Mouse (Mus musculus): ENCODE measurements around the gene Fbxo3.
"Not testable (repeated sequence)": the region's sequence is repeated elsewhere in the genome, so short reads cannot be mapped to it uniquely, and the experiment has no call there.

The Fbxo3 gene

GRCm38 (mm10) chr2:104038236-104038635 is 10.7 kb downstream of the Fbxo3 start:
- no peak for DNase-seq

GRCm38 (mm10) chr2:104041632-104042031 is 14.1 kb downstream of the Fbxo3 start:
- DNase-seq, result no peak

- no peak for DNase-seq
Measured at GRCm38 (mm10) chr2:104042766-104043165, 15.2 kb downstream of the Fbxo3 start.

- no peak for DNase-seq
Measured at GRCm38 (mm10) chr2:104043624-104044478, 16.3 kb downstream of the Fbxo3 start.

- DNase-seq, result peak; percentile 43 to 68
Measured at GRCm38 (mm10) chr2:104044479-104045080, 17.1 kb downstream of the Fbxo3 start.

DNA sequence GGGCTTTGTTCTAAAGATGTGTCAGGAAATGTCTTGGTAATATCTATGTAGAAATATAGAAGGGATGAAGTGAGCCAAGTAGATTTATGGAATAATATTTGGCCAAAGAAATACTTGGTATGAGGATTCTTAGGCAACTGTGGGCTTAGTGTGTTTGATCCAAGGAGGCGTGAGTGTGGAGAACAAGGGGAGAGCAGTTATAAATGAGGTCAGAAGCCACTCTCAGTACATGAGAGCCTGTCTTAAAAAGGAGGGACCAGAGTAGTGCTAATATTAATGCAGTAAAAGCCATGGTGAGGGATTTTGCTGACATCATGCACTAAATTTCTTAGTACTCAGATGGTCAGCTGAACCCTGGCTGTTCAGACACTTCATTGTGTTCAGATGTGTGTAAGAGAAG is 30.9 kb downstream of the Fbxo3 start:
- no peak for DNase-seq

GRCm38 (mm10) chr2:104058954-104059353 is 31.4 kb downstream of the Fbxo3 start:
- no peak for DNase-seq

DNA sequence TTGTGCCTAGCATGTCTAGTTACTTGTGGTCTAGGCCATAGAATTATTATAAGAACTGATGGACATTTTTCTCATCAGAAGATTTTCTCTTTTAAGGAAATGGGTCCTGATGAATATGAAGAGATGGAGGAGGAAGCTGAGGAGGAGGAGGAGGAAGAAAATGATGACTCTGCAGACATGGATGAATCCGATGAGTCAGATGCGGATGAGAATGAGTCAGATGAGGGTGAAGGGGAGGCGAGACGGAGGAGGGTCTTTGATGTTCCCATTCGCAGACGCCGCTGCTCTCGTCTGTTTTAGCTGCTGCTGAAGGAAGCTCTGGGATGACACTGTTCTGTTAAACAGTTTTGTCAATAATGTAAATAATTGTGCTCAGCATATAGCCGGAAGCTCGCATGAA is 32.3 kb downstream of the Fbxo3 start:
- DNase-seq, result no peak

- DNase-seq, result no peak
Measured at GRCm38 (mm10) chr2:104060996-104061395, 33.5 kb downstream of the Fbxo3 start.

GRCm38 (mm10) chr2:104062665-104063064 is 35.1 kb downstream of the Fbxo3 start:
- no peak for DNase-seq

- no peak for DNase-seq
Measured at GRCm38 (mm10) chr2:104064152-104064551, 36.6 kb downstream of the Fbxo3 start.

DNA sequence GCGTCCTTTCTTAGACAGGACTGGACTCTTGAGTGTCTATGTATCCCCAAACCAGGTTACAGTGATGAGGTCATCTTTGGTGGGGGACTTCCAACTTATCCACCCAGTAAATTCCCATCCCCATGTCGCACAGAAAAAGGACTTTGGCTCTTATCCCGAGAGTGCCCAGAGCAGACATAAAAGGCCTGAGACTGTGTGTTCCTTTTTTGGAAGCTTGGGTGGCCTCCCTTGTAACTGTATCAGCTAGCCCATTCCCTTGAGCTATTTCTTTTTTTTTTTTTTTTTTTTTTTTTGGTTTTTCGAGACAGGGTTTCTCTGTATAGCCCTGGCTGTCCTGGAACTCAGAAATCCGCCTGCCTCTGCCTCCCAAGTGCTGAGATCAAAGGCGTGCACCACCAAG is 38.0 kb downstream of the Fbxo3 start, which contains the start of gene Gm10912:
TSS of gene Gm10912 (plus strand) at position 301 of the 400 bp plus-strand sequence.
- not testable (repeated sequence) for DNase-seq

- DNase-seq, result not testable (repeated sequence)
Measured at GRCm38 (mm10) chr2:104068450-104068849, 40.9 kb downstream of the Fbxo3 start, which contains the start of gene Gm10799. TSS of gene Gm10799 (minus strand) at chr2:104068550.

GRCm38 (mm10) chr2:104069704-104070185 is 42.2 kb downstream of the Fbxo3 start, which contains the start of gene Cd59b:
TSS of gene Cd59b (plus strand) at chr2:104069849.
- DNase-seq, result peak; percentile 73 to 81

GRCm38 (mm10) chr2:104078285-104078684 is 50.8 kb downstream of the Fbxo3 start:
- DNase-seq, result not testable (repeated sequence)

- DNase-seq, result not testable (repeated sequence)
Measured at GRCm38 (mm10) chr2:104081436-104082050, 54.0 kb downstream of the Fbxo3 start.

DNA sequence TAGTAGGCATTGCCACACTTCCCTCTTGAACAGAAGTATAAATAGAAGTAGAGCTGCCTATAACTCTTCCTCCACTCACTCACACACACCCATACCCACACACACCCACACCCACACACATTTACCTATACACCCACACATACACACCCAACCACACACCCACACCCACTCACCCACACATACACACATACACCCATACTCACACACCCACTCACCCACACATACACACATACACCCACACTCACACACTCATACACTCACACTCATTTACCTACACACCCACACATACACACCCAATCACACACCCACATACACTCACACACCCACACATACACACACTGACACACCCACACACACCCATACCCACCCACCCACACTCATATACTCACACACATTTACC is 55.0 kb downstream of the Fbxo3 start:
- no peak for DNase-seq

DNA sequence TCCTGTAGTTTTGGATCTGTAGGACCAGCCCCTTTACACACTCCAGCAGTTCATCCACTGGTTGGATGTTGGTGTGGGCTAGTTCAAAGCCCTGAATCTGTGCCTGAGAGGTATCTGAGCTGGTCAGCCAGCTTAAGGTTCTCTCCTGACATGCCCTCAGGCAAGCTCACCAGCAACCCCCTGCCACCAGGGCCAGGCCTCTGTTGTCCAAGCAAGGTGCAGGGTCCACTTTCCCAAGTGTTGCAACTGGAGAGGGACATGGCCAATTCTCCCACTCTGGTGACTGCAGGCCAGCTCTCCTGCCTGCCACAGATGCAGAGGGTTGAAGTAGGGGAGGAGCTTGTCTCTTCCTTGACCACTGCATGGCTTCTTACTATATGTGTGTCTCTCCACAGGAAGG is 56.5 kb downstream of the Fbxo3 start:
- not testable (repeated sequence) for DNase-seq

DNA sequence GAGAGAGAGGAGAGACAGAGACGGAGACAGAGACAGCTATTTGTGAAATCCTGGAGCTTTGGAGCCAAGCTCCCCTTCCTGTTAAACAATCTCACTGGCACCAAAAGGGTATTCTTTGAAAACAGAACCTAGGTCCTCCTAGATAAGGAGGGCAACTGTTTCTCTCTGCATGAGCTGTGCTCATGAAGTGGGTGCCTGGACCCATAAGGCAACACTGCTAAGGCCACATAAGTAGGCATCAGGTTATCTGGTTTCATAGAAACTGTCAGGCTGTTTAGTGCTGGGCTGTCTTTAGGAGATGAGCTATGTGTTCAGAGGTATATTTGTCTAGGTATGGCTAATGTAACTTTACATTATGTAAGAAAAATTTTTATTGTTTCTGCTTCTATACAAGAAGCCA is 60.0 kb downstream of the Fbxo3 start:
- DNase-seq, result not testable (repeated sequence)

DNA sequence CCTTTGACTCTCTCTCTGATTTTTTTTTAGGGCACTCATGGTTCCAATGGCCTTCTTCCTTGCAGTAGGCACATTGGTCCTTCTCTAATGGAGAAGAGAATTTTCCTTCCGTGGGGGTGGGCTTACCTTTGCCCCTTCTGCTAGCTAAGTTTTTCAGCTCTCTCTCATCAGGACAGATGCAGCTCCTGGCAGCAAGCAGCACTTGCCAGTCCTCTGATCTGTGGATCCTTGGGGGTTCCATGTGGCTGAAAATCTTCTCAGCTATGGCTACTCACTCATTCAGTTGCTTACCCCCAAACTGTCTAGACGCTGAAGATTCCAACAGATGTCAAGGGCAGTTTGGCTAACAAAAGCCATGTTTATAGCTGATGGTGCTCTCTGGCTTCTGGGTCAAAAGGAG is 65.8 kb downstream of the Fbxo3 start:
- DNase-seq, result no peak

DNA sequence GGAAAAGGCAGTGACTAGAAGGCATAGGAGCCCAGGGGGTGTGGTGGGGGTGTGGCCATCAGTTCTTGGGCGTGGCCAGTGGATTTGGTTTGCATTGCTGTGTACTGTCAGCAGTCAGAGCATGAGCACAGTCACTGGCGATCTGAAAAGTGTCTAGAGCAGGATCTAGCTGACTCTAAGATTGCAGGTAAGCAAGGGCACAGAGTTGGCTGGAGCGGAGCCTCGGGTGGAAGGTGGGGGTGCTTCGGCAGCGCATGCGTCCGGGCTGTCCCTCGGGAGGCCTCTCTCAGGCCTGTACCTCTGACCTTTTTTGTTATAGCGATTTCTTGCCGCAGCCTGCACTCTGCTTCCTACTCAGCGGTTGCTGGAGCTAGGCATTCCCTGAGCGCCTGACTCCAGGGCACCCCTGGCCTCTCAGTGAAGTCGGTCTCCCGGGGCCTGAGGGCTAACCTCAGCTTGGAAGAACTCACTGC is 68.3 kb downstream of the Fbxo3 start, which contains the start of gene Cd59a:
TSS of gene Cd59a (plus strand) at position 61 of the 473 bp plus-strand sequence.
- DNase-seq, result peak; percentile 94

- peak in 1 of 2 experiments; percentile 12 for DNase-seq
Measured at GRCm38 (mm10) chr2:104096256-104096655, 68.7 kb downstream of the Fbxo3 start.

DNA sequence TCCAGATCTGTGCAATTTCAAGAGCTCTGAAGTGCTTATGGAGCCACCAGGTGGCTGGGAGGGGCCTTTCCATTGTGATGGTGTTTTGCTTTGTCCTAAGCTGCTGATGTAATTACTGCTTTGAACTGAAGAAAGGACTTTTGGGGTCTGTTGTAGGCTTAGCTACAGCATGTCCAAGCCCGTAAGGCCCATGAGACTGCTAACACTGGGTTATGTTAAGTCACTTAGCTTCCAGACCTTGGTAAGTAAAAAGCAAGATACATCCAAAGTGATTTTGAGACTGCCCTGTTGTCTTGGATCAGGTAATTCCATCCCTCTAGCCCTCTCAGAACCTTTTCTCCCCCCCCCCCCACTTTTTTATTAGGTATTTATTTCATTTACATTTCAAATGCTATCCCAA is 69.3 kb downstream of the Fbxo3 start:
- DNase-seq, result not testable (repeated sequence)
